Mouse (Mus musculus) G1E (cell line): ENCODE measurements around the gene Wdr66.

Experiments
- CTCF ChIP-seq: IDR thresholded peaks from 2 replicates; pipeline ENCODE4 v1.5.1; 2012; ENCODE audit warnings: low read depth, low read length, inconsistent platforms, mixed read lengths
- GATA1 ChIP-seq: IDR thresholded peaks from 2 replicates; pipeline ENCODE4 v1.6.1; 2012; ENCODE audit warnings: borderline replicate concordance, low read length, inconsistent platforms, mixed read lengths
- POLR2AphosphoS5 ChIP-seq: IDR thresholded peaks from 2 replicates; pipeline ENCODE4 v1.6.1; 2012; ENCODE audit warnings: low read depth, low read length, inconsistent platforms; ENCODE audit not compliant: insufficient replicate concordance
- TAL1 ChIP-seq: conservative IDR thresholded peaks from 2 replicates; pipeline ENCODE4 v1.6.1; 2012; ENCODE audit warnings: low read depth, low read length, inconsistent platforms, mixed read lengths

DNA sequence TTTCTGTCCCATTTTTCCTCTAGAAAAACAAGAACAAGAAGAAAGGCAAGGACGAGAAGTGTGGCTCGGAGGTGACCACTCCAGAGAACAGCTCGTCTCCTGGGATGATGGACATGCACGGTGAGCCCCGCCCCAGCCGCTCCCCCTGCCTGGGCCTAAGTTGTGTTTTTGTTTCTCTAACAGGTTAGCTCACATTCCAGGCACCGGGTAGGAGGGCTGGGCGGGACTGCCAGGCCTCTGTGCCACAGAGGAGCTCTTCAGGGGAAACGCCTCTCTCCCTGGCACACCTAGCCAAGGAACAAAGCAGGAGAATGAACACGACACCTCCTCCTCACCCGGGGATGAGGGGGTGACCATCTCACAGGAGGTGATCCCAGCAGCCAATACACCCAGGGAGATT is 104.0 kb downstream of the Wdr66 start:
- TF ChIP-seq CTCF (no peak), GATA1 (no peak), TAL1 (no peak), POLR2AphosphoS5 (no peak)
